Mouse (Mus musculus) lung, postnatal 10 days (tissue): ENCODE measurements at regions not wholly inside any gene's neighbourhood (a gene's known extent, or its start where the extent isn't known, plus 50 kb on each side); places are given as distances from the start of the nearest gene placed in this dataset.
A peak's percentile ranks its signal among the peaks of the same experiment; 100 is the strongest.

Experiments used
- DNase-seq: peaks from one replicate; pipeline ENCODE4 v3.0.0; 2021

- DNase-seq, result no peak
Observed at GRCm38 (mm10) chr17:80789706-80790105, 61.4 kb upstream of the Map4k3 start.

- peak; percentile 57 for DNase-seq
Observed at GRCm38 (mm10) chr17:80789000-80789399, 60.7 kb upstream of the Map4k3 start.

DNA sequence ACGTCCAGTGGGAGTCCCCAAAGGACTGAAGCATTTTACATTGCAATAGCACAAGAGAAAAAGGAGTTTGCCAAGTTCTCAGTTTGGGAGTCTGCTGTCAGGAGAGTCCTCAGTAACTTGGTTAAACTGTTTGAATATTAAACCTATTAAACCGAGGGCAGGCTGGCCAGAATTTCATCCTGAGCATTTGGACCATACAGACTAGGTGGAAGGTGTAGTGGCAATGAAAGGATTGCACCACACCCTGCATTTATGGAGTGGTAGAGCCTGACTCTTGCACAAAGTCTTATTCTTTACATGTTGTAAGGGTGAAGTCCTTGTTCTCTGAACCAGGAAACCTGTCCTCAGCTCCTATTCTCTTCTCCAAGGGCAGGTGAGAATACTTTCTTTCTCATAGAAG lies 58.6 kb upstream of the Map4k3 start:
- no peak for DNase-seq

GRCm38 (mm10) chr17:80786061-80786851 lies 58.0 kb upstream of the Map4k3 start:
- DNase-seq, result peak; percentile 53

DNA sequence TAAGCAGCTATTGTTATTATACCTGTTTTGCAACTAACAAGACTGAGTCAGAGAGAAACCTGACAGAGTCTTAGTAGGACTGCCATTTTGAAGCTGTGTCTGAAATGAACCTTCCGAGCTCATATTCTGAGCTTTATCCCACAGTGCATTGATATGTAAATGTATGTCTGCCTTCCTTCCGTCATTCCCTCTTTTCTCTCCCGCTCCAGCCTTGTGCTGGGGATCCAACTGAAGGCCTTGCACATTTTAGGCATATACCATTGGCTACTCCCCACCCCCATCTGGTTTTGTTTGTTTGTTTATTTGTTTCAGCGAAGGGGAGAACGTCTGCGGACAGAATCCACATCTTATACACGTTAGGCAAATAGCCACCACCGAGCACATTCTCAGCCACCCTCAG lies 57.2 kb upstream of the Map4k3 start:
- no peak for DNase-seq

DNA sequence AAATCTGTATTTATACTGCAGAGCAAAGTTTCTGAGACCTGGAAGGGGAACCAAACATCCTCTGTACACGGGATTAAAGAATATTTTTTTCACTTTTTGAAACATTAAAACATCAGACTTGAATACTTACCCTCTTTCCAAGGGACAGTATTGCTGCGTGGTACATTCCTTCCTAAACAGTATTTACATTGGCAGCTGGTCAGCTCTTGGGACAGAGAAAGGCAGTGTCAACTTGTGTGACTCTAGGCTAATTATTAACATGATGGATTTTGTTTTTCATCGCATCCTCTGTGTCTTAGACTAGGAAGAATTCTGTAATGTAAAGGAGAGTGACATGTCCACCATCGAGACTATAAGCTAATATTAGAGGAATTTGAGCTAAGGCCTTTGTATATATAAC lies 56.8 kb upstream of the Map4k3 start:
- DNase-seq, result peak; percentile 43

DNA sequence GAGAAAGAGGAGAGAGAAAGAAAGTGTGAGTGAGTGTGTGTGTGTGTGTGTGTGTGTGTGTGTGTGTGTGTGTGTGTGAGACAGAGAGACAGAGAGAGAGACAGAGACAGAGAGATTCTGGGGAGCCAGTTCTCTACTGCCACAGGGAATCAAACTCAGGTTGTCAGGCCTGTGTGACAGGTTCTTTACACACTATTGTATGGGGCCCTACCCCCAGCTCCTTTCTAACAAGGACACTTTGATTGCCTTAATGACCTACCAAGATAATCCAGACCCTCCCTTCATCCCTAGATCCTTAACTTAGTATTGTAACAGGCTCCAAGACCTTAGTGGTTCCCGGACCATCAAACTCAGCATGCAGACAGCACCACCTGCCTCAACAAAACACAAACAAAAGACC lies 53.9 kb upstream of the Map4k3 start:
- no peak for DNase-seq

DNA sequence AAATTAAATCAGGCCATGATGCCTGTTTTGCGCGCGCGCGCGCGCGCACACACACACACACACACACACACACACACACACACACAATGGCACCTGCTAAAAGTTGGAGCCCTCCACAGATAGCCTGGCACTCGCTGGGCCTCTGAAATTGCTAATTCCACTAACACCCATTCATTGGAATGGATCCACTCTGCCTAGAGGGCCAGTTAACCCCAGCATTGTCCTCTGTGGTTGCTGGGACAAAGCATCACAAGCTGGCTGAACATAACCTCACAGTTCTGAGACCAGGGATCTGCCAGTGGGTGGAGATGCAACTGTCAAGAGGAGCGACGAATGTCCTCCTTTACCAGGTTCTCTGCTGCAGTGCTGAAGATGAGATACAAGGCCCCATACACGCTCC lies 53.3 kb upstream of the Map4k3 start:
- DNase-seq, result no peak

DNA sequence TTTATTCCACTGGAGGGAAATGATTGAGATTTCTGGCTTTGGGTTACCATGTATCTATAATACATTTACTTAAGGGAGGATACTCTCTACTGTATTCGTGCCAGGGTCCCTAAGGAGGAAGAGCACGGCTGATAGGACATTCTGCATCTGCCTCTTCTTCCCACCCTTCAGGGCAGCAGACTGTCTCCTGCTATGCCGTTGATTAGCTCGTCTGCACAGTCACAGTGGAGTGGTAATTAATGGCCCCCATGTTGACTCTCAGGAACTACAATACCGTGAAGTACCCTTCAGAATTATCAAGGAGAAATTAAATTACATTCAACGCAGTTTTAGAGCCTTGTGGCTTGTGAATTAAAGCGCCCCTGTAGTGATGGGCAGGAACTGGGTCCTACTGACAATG lies 52.0 kb upstream of the Map4k3 start:
- DNase-seq, result no peak

- peak; percentile 58 for DNase-seq
Observed at GRCm38 (mm10) chr17:80779782-80780181, 51.5 kb upstream of the Map4k3 start.
